Mouse (Mus musculus) spleen, adult 18-20 months (tissue): ENCODE measurements around the gene Unc5a.

Source experiments
- DNase-seq, 2 experiments: peaks; one replicate each; pipeline ENCODE4 v3.0.0; 2022; ENCODE audit warnings: mixed read lengths in 2 of 2

The Unc5a gene

GRCm38 (mm10) chr13:54955695-54956471 lies 6.7 kb downstream of the Unc5a start:
- peak in 1 of 2 experiments; percentile 3 for DNase-seq

- no peak for DNase-seq
These were observed 8.1 kb downstream of the Unc5a start for GRCm38 (mm10) chr13:54957281-54957680.

DNA sequence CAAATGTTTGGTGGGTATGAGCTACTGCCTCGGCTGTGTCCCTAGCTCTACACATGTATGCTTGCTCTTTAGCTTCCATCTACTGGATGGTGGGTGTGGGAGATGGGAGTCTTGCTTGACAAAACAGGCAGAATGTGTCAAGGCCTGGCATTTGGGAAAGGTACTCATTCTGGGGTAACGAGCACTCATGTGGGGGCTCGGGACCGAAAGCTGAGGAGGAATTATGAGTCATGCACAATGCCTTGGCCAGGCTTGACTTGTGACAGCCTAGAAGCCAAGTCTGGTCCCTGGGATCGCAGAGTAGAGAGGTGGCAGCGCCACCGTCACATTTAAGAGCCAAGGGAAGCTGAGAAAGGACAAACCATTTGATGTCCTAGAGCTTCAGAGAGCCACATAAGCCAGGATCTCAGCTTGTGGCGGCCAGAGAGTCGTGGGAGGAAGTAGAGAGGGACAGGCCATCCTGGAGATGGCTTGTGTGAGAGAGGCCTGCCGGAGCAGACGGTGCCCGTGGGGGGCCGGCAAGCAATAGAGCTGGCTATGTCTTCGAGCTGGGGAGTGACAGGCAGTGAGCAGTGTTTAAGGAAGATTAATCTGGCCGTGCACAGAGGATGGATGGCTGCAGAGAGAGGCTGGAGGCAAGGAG lies 10.0 kb downstream of the Unc5a start:
- no peak for DNase-seq

- no peak for DNase-seq
These were observed 10.6 kb downstream of the Unc5a start for GRCm38 (mm10) chr13:54959842-54960241.

- DNase-seq, result no peak
These were observed 11.3 kb downstream of the Unc5a start for GRCm38 (mm10) chr13:54960491-54960890.

DNA sequence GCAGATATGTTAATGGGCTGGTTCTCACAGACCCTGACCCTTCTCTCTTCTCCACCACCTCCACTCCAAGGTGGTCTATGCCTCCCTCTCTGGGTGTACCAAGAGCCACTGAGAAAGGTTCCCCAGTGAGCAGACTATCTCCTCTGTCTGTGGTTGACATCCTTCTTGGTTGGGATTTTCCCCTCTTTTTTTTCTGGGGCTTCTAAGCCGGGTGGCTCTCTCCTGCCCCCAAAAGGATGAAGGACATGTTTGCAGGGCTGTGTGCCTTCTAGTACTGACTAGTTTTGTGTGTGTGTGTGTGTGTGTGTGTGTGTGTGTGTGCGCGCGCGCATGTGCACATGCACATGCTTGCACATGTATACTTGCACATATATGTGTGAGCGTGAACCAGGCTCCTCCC lies 16.0 kb downstream of the Unc5a start:
- no peak for DNase-seq

DNA sequence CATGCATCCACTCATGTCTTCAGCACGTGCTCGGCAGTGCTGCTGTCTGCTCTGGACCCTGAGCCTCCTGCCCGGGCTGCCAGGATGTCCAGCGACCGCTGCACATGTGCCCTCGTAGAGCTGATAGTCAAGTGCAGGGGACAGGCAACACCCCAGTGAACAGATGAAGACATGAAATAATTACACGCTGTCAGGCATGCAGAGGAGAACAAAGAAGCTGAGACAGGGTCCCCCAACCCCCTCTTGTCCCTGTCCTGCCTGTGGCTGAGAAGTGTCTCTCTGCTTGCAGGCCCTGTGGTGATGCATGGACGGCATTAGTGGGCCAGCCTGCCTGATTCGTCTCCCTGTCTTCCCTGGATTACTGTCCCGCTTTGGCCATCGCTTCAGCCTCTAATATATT lies 18.3 kb downstream of the Unc5a start:
- DNase-seq, result no peak

DNA sequence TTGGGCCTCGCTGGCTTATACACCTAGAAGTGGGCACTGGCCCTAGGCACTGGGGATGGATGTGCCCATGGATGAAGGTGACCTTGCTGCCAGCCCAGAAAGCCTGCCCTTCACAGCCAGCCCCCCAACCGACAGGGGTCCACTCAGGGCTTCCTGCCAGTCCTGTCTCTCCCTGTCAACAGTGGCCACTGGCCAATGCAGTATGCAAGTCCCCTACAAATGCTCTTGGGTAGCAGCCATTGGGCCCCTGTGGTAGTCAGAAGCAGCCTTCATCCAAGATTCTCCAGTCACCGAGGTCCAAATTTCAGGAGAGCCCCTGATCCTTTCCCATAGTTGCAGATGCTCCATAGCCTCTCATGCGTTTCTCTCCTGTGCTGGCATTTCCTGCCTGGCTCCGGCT lies 19.4 kb downstream of the Unc5a start:
- DNase-seq, result no peak

GRCm38 (mm10) chr13:54969513-54969912 lies 20.3 kb downstream of the Unc5a start:
- no peak for DNase-seq

- DNase-seq, result no peak
These were observed 21.5 kb downstream of the Unc5a start for GRCm38 (mm10) chr13:54970521-54971247.

GRCm38 (mm10) chr13:54975546-54975945 lies 26.3 kb downstream of the Unc5a start:
- no peak for DNase-seq

GRCm38 (mm10) chr13:54978804-54979203 lies 29.6 kb downstream of the Unc5a start:
- no peak for DNase-seq

- DNase-seq, result no peak
These were observed 31.7 kb downstream of the Unc5a start for GRCm38 (mm10) chr13:54980957-54981356.

GRCm38 (mm10) chr13:54983001-54983400 lies 33.8 kb downstream of the Unc5a start:
- DNase-seq, result no peak

- DNase-seq, result no peak
These were observed 34.4 kb downstream of the Unc5a start for GRCm38 (mm10) chr13:54983614-54984013.

- DNase-seq, result no peak
These were observed 38.2 kb downstream of the Unc5a start for GRCm38 (mm10) chr13:54987405-54987804.

GRCm38 (mm10) chr13:54988181-54988760 lies 39.1 kb downstream of the Unc5a start:
- no peak for DNase-seq

DNA sequence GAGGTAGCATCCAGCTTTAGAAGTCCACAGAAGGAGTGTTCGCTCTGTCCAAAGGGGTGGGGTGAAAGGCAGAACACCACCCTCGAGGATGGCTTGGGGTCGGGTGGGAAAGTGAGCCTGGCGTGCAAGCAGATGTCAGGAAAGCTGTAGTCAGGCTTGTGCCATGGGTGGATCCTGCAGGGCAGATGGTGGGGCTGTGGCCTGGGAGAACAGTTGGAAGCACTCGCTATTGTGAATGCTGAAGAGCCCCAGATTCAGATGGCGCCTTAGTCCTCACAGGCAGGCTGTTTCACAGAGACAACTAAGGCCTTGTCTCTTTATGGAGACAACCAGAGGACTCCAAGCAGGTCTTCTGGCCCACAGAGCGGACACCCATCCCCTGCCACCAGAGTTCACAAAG lies 43.0 kb downstream of the Unc5a start:
- DNase-seq, result no peak

- DNase-seq, result no peak
These were observed 45.4 kb downstream of the Unc5a start for GRCm38 (mm10) chr13:54994576-54994975.

GRCm38 (mm10) chr13:54995161-54995560 lies 46.0 kb downstream of the Unc5a start:
- no peak for DNase-seq

GRCm38 (mm10) chr13:54997568-54997967 lies 48.4 kb downstream of the Unc5a start:
- DNase-seq, result no peak

GRCm38 (mm10) chr13:55000433-55000832 lies 51.2 kb downstream of the Unc5a start:
- DNase-seq, result no peak

- DNase-seq, result no peak
These were observed 52.9 kb downstream of the Unc5a start for GRCm38 (mm10) chr13:55002090-55002489.
